Mouse (Mus musculus): ENCODE measurements at regions not wholly inside any gene's neighbourhood (a gene's known extent, or its start where the extent isn't known, plus 50 kb on each side); places are given as distances from the start of the nearest gene placed in this dataset.

GRCm38 (mm10) chr3:66746373-66747072, 234.7 kb upstream of the Rsrc1 start:
- no peak for TF ChIP-seq CTCF (conservative IDR thresholded peaks at IDR 0.05; ENCODE audit: low read length)
- no peak for TF ChIP-seq POU5F1 (IDR thresholded peaks at IDR 0.05; ENCODE audit: borderline replicate concordance, low read length)
